Mouse (Mus musculus): ENCODE measurements at regions not wholly inside any gene's neighbourhood (a gene's known extent, or its start where the extent isn't known, plus 50 kb on each side); places are given as distances from the start of the nearest gene placed in this dataset.

DNA sequence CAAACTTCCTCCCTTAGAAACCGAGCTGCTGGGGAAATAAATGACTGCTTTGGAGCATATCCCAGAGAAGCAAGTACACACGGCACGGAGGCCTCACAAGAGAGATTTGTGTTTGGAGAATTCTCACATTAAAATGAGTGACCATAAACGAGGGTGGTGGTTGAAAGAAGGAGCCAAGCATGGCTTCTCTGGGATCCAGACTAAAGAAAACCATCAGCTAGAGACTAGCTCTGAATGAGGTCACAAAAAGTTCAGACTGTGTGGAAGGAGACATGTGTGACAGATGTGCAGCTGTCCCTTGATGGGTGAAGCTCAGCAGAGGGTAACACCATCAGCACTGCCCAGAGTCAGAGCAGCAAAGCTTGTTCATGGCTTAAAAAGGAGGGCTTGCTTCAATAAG lies 89.4 kb upstream of the Tenm4 start:
- TF ChIP-seq CTCF (conservative IDR thresholded peaks at IDR 0.05 in 1 of 2, IDR thresholded peaks at IDR 0.05 in 1 of 2; ENCODE audit: low read depth in 2 of 2, low read length in 2 of 2), result no peak
- no peak for TF ChIP-seq USF2 (conservative IDR thresholded peaks at IDR 0.05; ENCODE audit: low read depth, low read length)
- TF ChIP-seq MYC (IDR thresholded peaks at IDR 0.05; ENCODE audit: low read depth, low read length), result no peak
- no peak for TF ChIP-seq SMC3 (IDR thresholded peaks at IDR 0.05; ENCODE audit: low read depth, low read length)
- no peak for TF ChIP-seq EP300 (IDR thresholded peaks at IDR 0.05; ENCODE audit: low read length)
- TF ChIP-seq POLR2AphosphoS2 (IDR thresholded peaks at IDR 0.05; ENCODE audit: low read depth, low read length), result no peak
- no peak for TF ChIP-seq MAX (IDR thresholded peaks at IDR 0.05; ENCODE audit: low read length)
- no peak for TF ChIP-seq MXI1 (IDR thresholded peaks at IDR 0.05; ENCODE audit: low read depth, low read length)
- TF ChIP-seq JUND (conservative IDR thresholded peaks at IDR 0.05; ENCODE audit: low read depth, low read length), result no peak
- TF ChIP-seq E2F4 (IDR thresholded peaks at IDR 0.05; ENCODE audit: insufficient replicate concordance, low read depth, low read length), result no peak
